Mouse (Mus musculus) liver, embryonic 18 days (tissue): Measurements from ENCODE around the gene Kcnk1. TPM values are rescaled to one million over a fixed set of nuclear protein-coding genes. Genes with fewer than 3 reads are reported as not detected.

Source experiments
- polyA plus RNA-seq: library from polyadenylated mRNA; depleted of rRNA; stranded (reverse); fragments of >200 nt; gene quantifications from 2 replicates; pipeline ENCODE4 v1.2.3, GENCODE M21; 2012; rRNA removed

Gene Kcnk1
- 0.15 and 0.46 TPM in 2 replicates for polyA plus RNA-seq

GRCm38 (mm10) chr8:125995101-125995986 is at the start of gene Kcnk1:
Gene Kcnk1 (plus strand): TSS chr8:125995170.

Other genes starting within 250 kb of the Kcnk1 start
- gene Pcnx2, start 96.9 kb upstream of the Kcnk1 start, polyA plus RNA-seq: 0.06 and 0.08 TPM in 2 replicates
- gene Map3k21, start 84.7 kb upstream of the Kcnk1 start, polyA plus RNA-seq: 0.94 and 1.1 TPM in 2 replicates